Mouse (Mus musculus): ENCODE results near the gene Yeats4.

- no peak for TF ChIP-seq EP300 (IDR thresholded peaks at IDR 0.05; ENCODE audit: insufficient read depth, low read depth, low read length)
- TF ChIP-seq CTCF (IDR thresholded peaks at IDR 0.05) = no peak
Observed at GRCm38 (mm10) chr10:117218351-117218750, 6.0 kb downstream of the Yeats4 start.
